Mouse (Mus musculus): Measurements from ENCODE around the gene Tdrd6.

The Tdrd6 gene

DNA sequence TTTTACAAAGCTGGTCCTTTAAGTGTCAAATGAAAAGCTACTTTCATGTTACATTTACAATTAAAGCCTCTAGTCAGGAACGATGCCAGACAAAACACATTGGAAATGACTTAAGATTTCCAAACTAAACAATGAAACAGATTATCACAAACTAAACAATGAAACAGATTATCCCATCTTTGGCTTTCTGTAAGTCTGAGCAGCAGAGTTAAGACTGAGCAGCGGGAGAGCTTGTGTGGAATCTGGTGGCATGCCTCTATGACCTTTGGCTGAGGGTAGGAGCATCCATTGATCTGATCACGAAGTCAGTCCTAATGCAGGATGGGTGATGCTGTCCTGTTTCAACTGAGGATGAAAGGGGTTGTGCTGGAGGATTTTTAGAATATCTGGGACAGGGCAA, 17.9 kb downstream of the Tdrd6 start:
- DNase-seq (ENCODE audit: low spot score) = no peak

GRCm38 (mm10) chr17:43611586-43611985, 18.5 kb downstream of the Tdrd6 start:
- peak; percentile 74 for DNase-seq (ENCODE audit: low spot score)

DNA sequence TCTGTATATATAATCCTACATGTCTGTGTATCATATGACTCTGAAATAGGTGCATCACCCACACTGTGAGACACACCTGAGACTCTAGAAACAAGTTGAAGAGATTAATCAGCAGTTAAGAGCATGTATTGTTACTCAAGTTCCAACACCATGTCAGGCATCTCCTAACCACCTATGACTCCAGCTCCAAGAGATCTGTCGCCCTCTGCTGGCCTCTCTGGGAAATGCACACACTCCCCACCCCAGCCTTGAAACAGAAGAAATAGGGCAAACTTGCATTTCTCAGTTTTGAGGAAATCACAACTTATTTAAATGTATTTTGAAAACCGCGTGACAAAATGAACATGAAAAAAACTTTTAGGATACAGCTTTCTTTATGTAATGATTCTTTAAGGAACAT, 23.4 kb downstream of the Tdrd6 start:
- peak; percentile 77 for DNase-seq (ENCODE audit: low spot score)

GRCm38 (mm10) chr17:43598706-43599105, 31.4 kb downstream of the Tdrd6 start:
- no peak for DNase-seq (ENCODE audit: low spot score)

- no peak for DNase-seq (ENCODE audit: low spot score)
Measured at GRCm38 (mm10) chr17:43597742-43598141, 32.4 kb downstream of the Tdrd6 start.

DNA sequence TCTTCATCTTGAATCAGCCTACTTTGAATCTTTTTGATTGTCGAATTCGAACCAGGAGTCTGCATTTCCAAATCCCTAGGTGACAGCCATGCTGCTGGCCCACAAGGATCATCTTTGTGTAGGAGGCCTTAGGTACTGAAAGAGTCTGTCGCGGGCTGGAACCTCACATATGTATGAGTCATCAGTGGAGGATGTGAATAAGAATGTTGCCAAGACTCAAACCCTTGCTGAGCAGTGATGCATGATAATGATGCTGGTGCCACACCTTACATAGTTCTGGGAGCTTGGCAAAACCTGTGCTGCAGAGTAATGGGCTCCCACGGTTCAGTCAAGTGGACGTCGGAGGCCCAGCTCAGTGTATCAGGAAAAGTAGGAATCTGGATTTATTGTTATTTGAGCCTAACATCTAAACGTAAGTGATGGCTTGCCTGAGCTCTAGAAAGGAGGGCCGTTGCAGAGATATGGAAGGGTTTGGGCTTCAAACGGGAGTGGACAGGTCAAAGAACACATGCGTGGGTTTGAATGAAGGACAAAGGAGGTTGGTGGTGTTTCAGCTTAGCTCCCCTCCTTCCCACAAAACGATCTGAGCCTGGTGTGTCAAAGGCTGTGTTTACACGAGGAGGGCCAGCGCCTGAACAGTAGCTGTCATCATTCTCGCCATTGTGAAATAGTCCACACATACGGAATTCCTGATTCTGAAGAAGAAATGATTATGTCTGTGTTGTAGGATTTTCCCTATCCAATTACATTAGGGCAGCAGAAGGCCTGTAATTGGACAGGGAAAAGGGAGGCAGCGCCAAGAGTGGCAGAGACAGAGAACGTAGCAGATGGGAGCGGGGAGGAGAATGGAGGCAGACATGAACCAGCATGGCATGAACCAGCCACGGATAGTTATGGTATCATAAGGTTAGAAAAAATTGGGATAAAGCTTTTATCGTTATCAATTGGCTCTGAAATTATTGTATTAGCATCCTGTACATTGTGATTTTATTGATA, 37.5 kb downstream of the Tdrd6 start:
- no peak for DNase-seq (ENCODE audit: low spot score)

DNA sequence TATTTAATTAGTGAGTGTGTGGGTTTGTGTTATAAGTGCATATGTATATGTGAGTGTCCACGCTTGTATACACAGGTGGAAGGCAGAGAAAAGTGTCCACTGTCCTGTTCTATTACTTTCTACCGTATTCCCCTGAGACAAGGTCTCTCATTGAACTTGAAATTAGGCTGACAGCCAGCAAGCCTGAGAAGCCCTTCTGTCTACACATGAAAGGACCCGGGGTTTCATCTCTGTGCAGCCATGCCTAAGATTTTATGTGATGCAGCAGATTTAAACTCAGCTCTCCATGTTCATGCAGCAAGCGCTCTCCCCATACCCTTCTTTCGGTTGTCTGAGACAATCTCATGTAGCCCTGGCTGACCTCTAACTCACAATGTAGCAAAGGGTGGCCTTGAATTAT, 39.6 kb downstream of the Tdrd6 start:
- DNase-seq (ENCODE audit: low spot score) = no peak

DNA sequence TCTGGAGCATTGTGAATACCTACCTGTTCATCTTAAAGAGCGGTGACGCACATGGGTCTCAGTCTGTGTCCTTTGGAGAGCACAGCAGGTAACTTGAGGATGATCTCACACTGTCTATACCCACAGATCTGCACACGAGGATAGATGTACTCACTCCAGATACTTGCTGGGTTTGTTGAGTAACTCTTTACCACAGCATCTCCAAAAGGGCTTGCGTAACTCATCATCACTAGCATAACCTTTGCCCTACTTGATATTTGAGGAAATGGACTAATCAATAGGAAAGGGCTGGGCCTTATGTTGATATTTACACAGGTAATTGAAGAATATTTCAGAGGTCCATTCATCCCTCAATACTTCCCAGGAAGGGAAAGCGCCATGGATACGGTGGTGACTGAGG, 40.3 kb downstream of the Tdrd6 start:
- no peak for DNase-seq (ENCODE audit: low spot score)

DNA sequence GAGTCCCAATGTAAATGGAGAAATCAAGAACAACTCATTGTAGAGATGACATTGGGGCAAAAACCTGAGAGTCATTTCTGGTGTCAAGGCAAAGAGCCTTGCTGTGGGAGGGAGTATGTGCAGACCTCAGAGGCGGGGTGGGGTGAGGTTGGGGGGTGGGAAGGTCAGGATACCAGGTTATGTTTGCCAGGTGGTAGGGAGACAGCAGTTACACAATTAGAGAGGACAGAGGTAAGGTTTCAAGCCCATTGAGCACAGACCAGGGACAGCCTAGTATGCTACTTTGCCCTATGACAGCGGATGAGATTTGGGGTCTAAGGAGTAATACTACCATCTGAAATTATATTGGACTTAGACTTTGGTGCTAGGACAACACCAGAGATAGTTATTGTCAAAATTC, 42.8 kb downstream of the Tdrd6 start:
- DNase-seq (ENCODE audit: low spot score) = no peak

DNA sequence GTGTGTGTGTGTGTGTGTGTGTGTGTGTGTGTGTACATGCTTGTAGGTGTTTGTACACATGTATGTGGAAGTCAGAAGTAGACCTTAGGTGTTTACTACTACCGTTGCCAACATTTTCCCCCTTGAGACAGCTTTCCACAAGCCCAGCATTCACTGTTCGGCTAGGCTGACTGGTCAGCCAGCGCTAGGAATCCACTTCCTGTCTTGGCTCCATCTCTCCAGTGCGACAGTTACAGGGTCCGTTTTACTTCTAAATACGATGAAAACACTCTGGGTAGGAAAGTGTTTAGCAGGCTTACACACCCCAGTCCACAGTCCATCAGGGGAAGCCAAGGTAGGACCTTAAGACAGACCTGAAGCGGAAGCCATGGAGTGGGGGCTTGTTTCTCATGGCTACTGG, 45.3 kb downstream of the Tdrd6 start:
- DNase-seq (ENCODE audit: low spot score) = no peak

DNA sequence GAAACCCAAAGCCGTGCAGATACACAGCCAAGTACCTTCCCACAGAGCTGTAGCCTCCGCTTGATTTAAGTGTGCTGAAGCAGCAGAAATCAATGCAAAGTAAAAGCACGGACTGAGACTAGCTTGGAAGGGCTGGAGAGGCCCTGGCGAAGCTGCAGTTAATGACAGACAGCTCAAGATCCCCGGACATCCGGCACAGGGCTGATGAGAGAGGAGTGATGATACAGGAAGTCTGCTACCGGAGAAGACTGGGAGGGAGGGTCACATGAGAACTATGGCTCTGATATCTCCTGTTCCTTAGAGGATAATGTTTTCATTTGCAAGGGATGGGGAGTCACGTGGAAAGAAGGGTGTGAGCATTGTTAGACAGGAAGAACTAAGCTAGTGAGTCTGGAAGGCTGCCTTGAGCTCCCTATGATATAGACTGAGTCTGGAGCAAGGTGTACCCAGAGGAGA, 49.1 kb downstream of the Tdrd6 start:
- DNase-seq (ENCODE audit: low spot score) = peak; percentile 51

GRCm38 (mm10) chr17:43580456-43580855, 49.6 kb downstream of the Tdrd6 start:
- DNase-seq (ENCODE audit: low spot score) = no peak

- DNase-seq (ENCODE audit: low spot score) = no peak
Measured at GRCm38 (mm10) chr17:43573624-43574073, 56.5 kb downstream of the Tdrd6 start.

DNA sequence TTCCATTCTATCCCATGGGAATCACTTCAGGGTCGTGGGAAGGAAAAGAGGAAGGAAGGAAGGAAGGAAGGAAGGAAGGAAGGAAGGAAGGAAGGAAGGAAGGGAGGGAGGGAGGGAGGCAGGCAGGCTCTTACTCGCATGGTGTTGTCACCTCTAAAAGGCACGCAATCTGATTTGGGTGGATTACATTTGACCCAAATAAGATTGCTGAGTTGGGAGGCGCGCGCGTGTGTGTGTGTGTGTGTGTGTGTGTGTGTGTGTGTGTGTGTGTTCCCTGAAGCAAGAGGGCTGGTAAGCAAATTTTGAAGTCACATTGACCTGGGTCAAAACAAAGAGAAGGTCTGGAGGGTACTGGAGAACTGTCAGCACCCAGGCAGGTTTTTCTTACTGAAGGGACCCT, 60.8 kb downstream of the Tdrd6 start:
- DNase-seq (ENCODE audit: low spot score) = no peak

DNA sequence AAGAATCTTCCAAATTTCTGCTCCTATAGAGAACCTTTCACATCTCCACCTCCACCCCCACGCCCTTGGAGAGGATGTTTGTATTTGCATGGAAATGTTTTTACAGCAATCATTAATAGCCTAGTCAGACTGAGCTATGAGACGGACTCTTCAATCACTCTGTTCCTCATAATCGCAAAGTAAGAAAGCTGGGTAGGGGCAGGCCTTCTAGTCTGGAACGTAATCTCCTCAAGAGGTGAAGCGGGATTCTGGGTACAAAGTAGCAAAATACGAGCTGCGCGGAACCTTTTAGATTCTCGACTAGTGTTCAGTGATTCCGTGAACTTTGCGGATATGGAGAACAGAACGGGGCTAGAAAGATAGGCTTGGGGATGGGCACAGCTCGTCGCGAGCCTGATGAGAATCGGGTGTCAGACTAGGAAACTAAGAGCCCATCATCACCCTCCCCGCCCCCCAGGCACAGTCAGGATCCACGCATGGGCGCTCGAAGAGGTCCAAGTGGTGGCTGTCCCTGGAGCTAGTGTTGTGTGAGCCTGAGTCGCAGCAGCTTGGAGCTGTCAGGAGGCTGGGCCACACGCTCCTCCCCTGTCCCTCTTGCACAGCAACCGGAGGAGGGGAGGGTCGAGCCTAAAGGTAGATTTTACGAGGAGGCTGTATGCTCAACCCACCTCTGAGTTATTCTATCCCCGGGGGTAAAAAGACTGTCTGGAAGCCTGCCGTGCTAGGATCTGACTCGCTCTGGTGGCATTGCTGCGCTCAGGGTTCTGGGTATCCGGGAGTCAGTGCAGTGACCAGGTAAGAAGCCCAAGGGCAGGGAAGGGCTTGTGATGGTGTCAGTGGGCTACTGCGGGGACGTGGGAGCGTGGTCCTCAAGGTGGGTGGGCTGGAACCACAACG, 61.9 kb downstream of the Tdrd6 start, which contains the start of gene Pla2g7:
Pla2g7 (plus strand) TSS at position 107 of the 897 bp plus-strand sequence.
- DNase-seq (ENCODE audit: low spot score) = peak; percentile 69

GRCm38 (mm10) chr17:43567593-43567991, 62.5 kb downstream of the Tdrd6 start:
- no peak for DNase-seq (ENCODE audit: low spot score)
